Comparison of ENCODE assay signal across 10 mouse cellular contexts in the genomic region with DNA sequence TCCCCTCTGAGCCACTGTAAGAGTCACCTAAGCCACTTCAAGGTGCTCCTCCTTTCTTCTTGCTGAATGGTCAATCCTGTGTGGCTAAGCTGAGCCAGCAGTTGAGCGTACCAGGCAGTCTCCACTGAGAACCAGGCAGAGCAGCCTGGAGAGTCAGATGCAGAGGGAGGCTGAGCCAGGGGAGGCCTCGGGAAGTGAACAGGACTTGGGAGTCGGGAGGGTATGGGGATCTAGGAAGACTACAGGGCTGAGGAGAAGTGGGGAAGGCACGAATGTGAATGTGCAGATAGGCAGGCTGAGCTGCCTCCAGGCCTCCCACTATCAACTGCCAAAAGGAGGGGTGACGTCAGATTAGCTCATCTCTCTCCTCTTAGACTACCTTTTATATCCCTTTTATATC. TPM values are rescaled to one million over a fixed set of nuclear protein-coding genes. Genes with fewer than 3 reads are reported as not detected.
DNase-seq lines count a peak whose midpoint lies in the region; ATAC-seq and TF ChIP-seq lines count a peak whose summit lies in the region.
"Had no signal": no experiment of that assay in that cellular context is flagged by ENCODE, and none has a peak within 500 bp of the region (broad histone marks: within the 10 kb centered on the region; RNA-seq: fewer than 3 reads in every experiment).

No protein-coding gene starts in this region.

- no peaks in the 10 kb centered on the region for H3K27me3 ChIP-seq in kidney, adult 2 months (replicated peaks; ENCODE audit: control insufficient read depth, insufficient read depth, low read length)
- H3K27me3 ChIP-seq in kidney, embryonic 14.5 days (ENCODE audit: control insufficient read depth, insufficient read depth, low read length) = no peaks in the 10 kb centered on the region
- no peaks in the 10 kb centered on the region for H3K27me3 ChIP-seq in liver, embryonic 16.5 days (ENCODE audit: control insufficient read depth, insufficient read depth, low read depth, low read length)
- H3K27me3 ChIP-seq: neural tube, embryonic 12.5 days had no signal

- no peak overlapping the region for H3K4me3 ChIP-seq in kidney, adult 2 months (ENCODE audit: insufficient read depth, low read depth, low read length)
- H3K4me3 ChIP-seq in kidney, embryonic 14.5 days (ENCODE audit: low read length) = no peak overlapping the region
- H3K4me3 ChIP-seq in liver, embryonic 16.5 days (ENCODE audit: low read depth, low read length) = no peak overlapping the region
- H3K4me3 ChIP-seq: neural tube, embryonic 12.5 days had no signal

- DNase-seq in cerebellum, adult 18-20 months = peak; percentile 33 to 45
- DNase-seq in cerebellum, postnatal 25 days = no peak
- DNase-seq in kidney, adult 2 months = no peak
- peak; percentile 59 for DNase-seq in c-Kit-positive CD71-positive TER-119-positive erythroid progenitor cells, embryonic 14.5 days (ENCODE audit: low spot score)
- no peak for DNase-seq in thymus, adult 18-20 months
- DNase-seq in cerebellum, adult 9-10 months = no peak
- DNase-seq: lung, adult 2 months had no signal

- H3K27ac ChIP-seq in kidney, adult 2 months (ENCODE audit: insufficient read depth, low read depth, low read length) = peak overlapping the region; percentile 79
- H3K27ac ChIP-seq in kidney, embryonic 14.5 days (ENCODE audit: low read depth, low read length) = no peak overlapping the region
- no peak overlapping the region for H3K27ac ChIP-seq in liver, embryonic 16.5 days (ENCODE audit: low read length)

- no peaks in the 10 kb centered on the region for H3K36me3 ChIP-seq in kidney, adult 2 months (ENCODE audit: control insufficient read depth, insufficient read depth, low read length)
- H3K36me3 ChIP-seq in kidney, embryonic 14.5 days (ENCODE audit: control insufficient read depth, insufficient read depth, low read length) = no peaks in the 10 kb centered on the region
- H3K36me3 ChIP-seq in liver, embryonic 16.5 days (ENCODE audit: control insufficient read depth, insufficient read depth) = no peaks in the 10 kb centered on the region
- H3K36me3 ChIP-seq: neural tube, embryonic 12.5 days had no signal

- H3K9ac ChIP-seq in kidney, embryonic 14.5 days (ENCODE audit: low read depth, low read length) = no peak overlapping the region
- peak overlapping the region; percentile 36 for H3K9ac ChIP-seq in liver, embryonic 16.5 days (ENCODE audit: low read depth, low read length)
- H3K9ac ChIP-seq: neural tube, embryonic 12.5 days had no signal

- H3K4me2 ChIP-seq in kidney, embryonic 14.5 days (replicated peaks; ENCODE audit: low read depth, low read length) = no peak overlapping the region
- 0 out of 2 replicates have a peak overlapping the region, but pooled peaks have one; percentile 14 for H3K4me2 ChIP-seq in liver, embryonic 16.5 days (ENCODE audit: low read depth, low read length)
- H3K4me2 ChIP-seq: neural tube, embryonic 12.5 days had no signal

- H3K4me1 ChIP-seq in kidney, adult 2 months (ENCODE audit: control insufficient read depth, insufficient read depth, low read length) = peaks cover 53% of the 10 kb centered on the region
- H3K4me1 ChIP-seq in kidney, embryonic 14.5 days (ENCODE audit: control insufficient read depth, insufficient read depth, low read length) = peaks cover 40% of the 10 kb centered on the region
- H3K4me1 ChIP-seq in liver, embryonic 16.5 days (ENCODE audit: control insufficient read depth, low read depth, low read length) = peaks cover 17% of the 10 kb centered on the region

- 55% methylated on average over 5 of the region's 5 CpGs for WGBS in kidney, adult 2 months
- 61% methylated on average over 5 of the region's 5 CpGs for WGBS in kidney, embryonic 14.5 days
- 47% methylated on average over 5 of the region's 5 CpGs for WGBS in liver, embryonic 16.5 days (ENCODE audit: insufficient replicate concordance)

- H3K9me3 ChIP-seq in kidney, embryonic 14.5 days (ENCODE audit: control insufficient read depth, low read length) = no peaks in the 10 kb centered on the region
- H3K9me3 ChIP-seq in liver, embryonic 16.5 days (replicated peaks; ENCODE audit: control insufficient read depth, low read length) = no peaks in the 10 kb centered on the region
- H3K9me3 ChIP-seq: neural tube, embryonic 12.5 days had no signal

- ATAC-seq in kidney, embryonic 14.5 days (ENCODE audit: low FRiP score, low TSS enrichment) = no peak
- peak; percentile 66 for ATAC-seq in liver, embryonic 16.5 days (ENCODE audit: low read depth)

- no peak for TF ChIP-seq CTCF in kidney, adult 2 months (conservative IDR thresholded peaks at IDR 0.05; ENCODE audit: insufficient read depth, insufficient read length, low read depth, low read length)

- no peak for TF ChIP-seq POLR2A in kidney, adult 2 months (IDR thresholded peaks at IDR 0.05; ENCODE audit: low read depth, low read length)

RNA-seq across cellular contexts. Expression of a gene that starts 34.0 kb away (rescaled TPM):
- polyA plus RNA-seq in kidney, adult 2 months (2012; rRNA removed) = 95.2 and 125 TPM in 2 replicates
- 11.3 and 19.3 TPM in 2 replicates for polyA plus RNA-seq in kidney, embryonic 14.5 days (2014; fragmentation: Nextera tagmentation; extraction: Ambion mirVana)
- polyA plus RNA-seq in liver, embryonic 16.5 days (2015; fragmentation: Nextera tagmentation; extraction: Ambion mirVana) = 5.7 and 6.8 TPM in 2 replicates

RNA-seq across cellular contexts. Expression of a gene that starts 34.4 kb away (rescaled TPM):
- 2.6 and 2.8 TPM in 2 replicates for polyA plus RNA-seq in kidney, adult 2 months (2012; rRNA removed)
- 1.3 and 1.5 TPM in 2 replicates for polyA plus RNA-seq in kidney, embryonic 14.5 days (2014; fragmentation: Nextera tagmentation; extraction: Ambion mirVana)
- polyA plus RNA-seq in liver, embryonic 16.5 days (2015; fragmentation: Nextera tagmentation; extraction: Ambion mirVana) = 0.39 and 0.50 TPM in 2 replicates

Comparison
In these comparisons a context has a peak if more than half of its experiments do, and no peak if none do; other contexts are left out.
1. DNase-seq: peak in cerebellum, adult 18-20 months (2 of 2) and c-Kit-positive CD71-positive TER-119-positive erythroid progenitor cells, embryonic 14.5 days (single experiment); none in cerebellum, postnatal 25 days (0 of 2), kidney, adult 2 months (single experiment), thymus, adult 18-20 months (0 of 2) and cerebellum, adult 9-10 months (single experiment).